Mouse (Mus musculus) limb, embryonic 11.5 days (tissue): ENCODE measurements around the gene Pdx1. TPM values are rescaled to one million over a fixed set of nuclear protein-coding genes. Genes with fewer than 3 reads are reported as not detected.

Experiments used
- ATAC-seq: fragments of 200-750 bp; cut with Nextera tagmentation; 2 replicates; pipeline ENCODE4 v1.8.0; 2017; ENCODE audit warnings: low read depth; ENCODE audit not compliant: insufficient number of reproducible peaks, low FRiP score, low TSS enrichment
- DNase-seq: peaks from one replicate; pipeline ENCODE4 v3.0.0-alpha.2; 2015; ENCODE audit warnings: low spot score
- H3K27ac ChIP-seq: fragments of 300-500 bp; sonication (generic); replicated peaks from 2 replicates; pipeline ENCODE4 v1.5.1; 2014; ENCODE audit warnings: low read depth, mild to moderate bottlenecking, low read length
- H3K27me3 ChIP-seq: fragments of 300-500 bp; sonication (generic); 2 replicates; pipeline ENCODE4 v1.6.1; 2014; ENCODE audit warnings: mild to moderate bottlenecking, low read length, mixed read lengths; ENCODE audit not compliant: control insufficient read depth, insufficient read depth
- H3K36me3 ChIP-seq: fragments of 300-500 bp; sonication (generic); 2 replicates; pipeline ENCODE4 v1.6.1; 2014; ENCODE audit warnings: mild to moderate bottlenecking, low read length, moderate library complexity, mixed read lengths; ENCODE audit not compliant: control insufficient read depth, insufficient read depth
- H3K4me1 ChIP-seq: fragments of 300-500 bp; sonication (generic); 2 replicates; pipeline ENCODE4 v1.6.1; 2014; ENCODE audit warnings: low read length, mixed read lengths; ENCODE audit not compliant: control insufficient read depth, insufficient read depth
- H3K4me2 ChIP-seq: fragments of 300-500 bp; sonication (generic); 2 replicates; pipeline ENCODE4 v1.6.1; 2014; ENCODE audit warnings: low read depth, mild to moderate bottlenecking, moderate library complexity; ENCODE audit not compliant: severe bottlenecking
- H3K4me3 ChIP-seq: fragments of 300-500 bp; sonication (generic); 2 replicates; pipeline ENCODE4 v1.5.1; 2014; ENCODE audit warnings: low read depth, low read length
- H3K9ac ChIP-seq: fragments of 300-500 bp; sonication (generic); 2 replicates; pipeline ENCODE4 v1.6.1; 2014; ENCODE audit warnings: mild to moderate bottlenecking, low read length
- H3K9me3 ChIP-seq: fragments of 300-500 bp; sonication (generic); 2 replicates; pipeline ENCODE4 v1.6.1; 2016; ENCODE audit warnings: low read length; ENCODE audit not compliant: control insufficient read depth
- WGBS: fragments of 180-500 bp; shearing (Covaris S2); extraction: QIAGEN DNeasy Blood & Tissue Kit; methylation state at CpG from one replicate; pipeline ENCODE4 v1.1.7; 2014; 5-methylcytosine and 5-hydroxymethylcytosine counted together
- polyA plus RNA-seq: library from polyadenylated mRNA; unstranded; fragments of >200 nt; fragmentation: Nextera tagmentation; extraction: Ambion mirVana; gene quantifications from 2 replicates; pipeline ENCODE4 v1.2.1, GENCODE M21; 2014

The Pdx1 gene
- not detected in 2 replicates for polyA plus RNA-seq

DNA sequence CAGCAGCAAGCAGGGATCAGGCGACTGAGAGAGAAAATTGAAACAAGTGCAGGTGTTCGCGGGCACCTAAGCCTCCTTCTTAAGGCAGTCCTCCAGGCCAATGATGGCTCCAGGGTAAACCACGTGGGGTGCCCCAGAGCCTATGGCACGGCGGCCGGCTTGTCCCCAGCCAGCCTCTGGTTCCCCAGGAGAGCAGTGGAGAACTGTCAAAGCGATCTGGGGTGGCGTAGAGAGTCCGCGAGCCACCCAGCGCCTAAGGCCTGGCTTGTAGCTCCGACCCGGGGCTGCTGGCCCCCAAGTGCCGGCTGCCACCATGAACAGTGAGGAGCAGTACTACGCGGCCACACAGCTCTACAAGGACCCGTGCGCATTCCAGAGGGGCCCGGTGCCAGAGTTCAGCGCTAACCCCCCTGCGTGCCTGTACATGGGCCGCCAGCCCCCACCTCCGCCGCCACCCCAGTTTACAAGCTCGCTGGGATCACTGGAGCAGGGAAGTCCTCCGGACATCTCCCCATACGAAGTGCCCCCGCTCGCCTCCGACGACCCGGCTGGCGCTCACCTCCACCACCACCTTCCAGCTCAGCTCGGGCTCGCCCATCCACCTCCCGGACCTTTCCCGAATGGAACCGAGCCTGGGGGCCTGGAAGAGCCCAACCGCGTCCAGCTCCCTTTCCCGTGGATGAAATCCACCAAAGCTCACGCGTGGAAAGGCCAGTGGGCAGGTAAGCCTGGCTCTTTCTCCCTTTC is at the start of gene Pdx1:
TSS of gene Pdx1 (plus strand) at position 34 of the 747 bp plus-strand sequence.
- H3K9ac ChIP-seq, result no peak within 1 kb of the TSS
- no peaks in the 10 kb centered on the region for H3K9me3 ChIP-seq
- peaks cover 2% of the 10 kb centered on the region; the same call in 1 of the 2 replicates for H3K4me1 ChIP-seq
- ATAC-seq, result peak; percentile 63; the same call in 1 of the 2 replicates
- under 1% methylated on average over 44 of the region's 44 CpGs for WGBS
- H3K4me3 ChIP-seq, result no peak within 1 kb of the TSS
- H3K36me3 ChIP-seq, result no peaks in the 10 kb centered on the region
- H3K27me3 ChIP-seq, result peaks cover 87% of the 10 kb centered on the region
- no peak within 1 kb of the TSS for H3K27ac ChIP-seq
- peak; percentile 64 for DNase-seq
- no peak within 1 kb of the TSS; the same call in 1 of the 2 replicates for H3K4me2 ChIP-seq

DNA sequence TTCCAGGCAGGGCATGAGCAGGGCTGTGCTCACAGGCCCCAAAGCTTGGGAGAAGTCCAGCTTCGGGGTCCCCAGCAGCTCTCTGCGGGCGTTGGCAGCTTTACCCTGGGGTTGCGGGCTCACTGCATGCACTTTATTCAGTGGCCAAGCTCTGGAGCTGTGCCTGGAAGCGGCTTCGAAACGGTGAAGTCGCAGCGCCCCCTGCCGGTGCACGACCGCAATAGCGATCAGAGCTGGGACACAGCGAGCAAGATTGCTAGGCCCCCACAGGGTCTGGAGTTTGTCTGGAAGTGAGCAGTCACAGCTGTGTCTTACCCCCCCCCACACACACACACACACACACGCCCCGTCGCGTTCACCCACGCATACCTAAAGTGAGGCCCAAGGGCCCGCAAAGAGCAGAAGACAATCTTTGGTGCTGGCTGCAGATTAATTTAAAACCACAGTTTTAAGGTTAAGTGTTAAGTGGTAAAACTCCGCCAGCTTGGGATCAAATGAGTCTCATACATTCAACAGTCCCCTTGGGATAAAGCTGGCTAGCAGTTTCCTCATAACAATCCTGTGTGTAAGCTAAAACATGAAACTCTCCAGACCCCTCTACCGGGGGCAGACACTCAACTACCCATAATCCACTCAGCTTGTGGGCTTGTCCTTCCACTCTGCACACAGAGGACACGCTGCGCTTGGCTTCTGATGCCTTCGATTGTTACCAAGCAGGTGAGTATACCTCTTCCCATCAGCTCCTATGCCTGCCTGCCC is 42.2 kb upstream of the Pdx1 start:
- Histone ChIP-seq H3K4me1 (no peaks in the 10 kb centered on the region), H3K4me2 (no peak overlapping the region), H3K9ac (no peak overlapping the region), H3K4me3 (no peak overlapping the region), H3K9me3 (no peaks in the 10 kb centered on the region), H3K27ac (no peak overlapping the region), H3K36me3 (no peaks in the 10 kb centered on the region), H3K27me3 (peaks cover 47% of the 10 kb centered on the region)
- peak; percentile 94 for DNase-seq
- peak; percentile 73 for ATAC-seq
- WGBS, result 16% methylated on average over 25 of the region's 25 CpGs

DNA sequence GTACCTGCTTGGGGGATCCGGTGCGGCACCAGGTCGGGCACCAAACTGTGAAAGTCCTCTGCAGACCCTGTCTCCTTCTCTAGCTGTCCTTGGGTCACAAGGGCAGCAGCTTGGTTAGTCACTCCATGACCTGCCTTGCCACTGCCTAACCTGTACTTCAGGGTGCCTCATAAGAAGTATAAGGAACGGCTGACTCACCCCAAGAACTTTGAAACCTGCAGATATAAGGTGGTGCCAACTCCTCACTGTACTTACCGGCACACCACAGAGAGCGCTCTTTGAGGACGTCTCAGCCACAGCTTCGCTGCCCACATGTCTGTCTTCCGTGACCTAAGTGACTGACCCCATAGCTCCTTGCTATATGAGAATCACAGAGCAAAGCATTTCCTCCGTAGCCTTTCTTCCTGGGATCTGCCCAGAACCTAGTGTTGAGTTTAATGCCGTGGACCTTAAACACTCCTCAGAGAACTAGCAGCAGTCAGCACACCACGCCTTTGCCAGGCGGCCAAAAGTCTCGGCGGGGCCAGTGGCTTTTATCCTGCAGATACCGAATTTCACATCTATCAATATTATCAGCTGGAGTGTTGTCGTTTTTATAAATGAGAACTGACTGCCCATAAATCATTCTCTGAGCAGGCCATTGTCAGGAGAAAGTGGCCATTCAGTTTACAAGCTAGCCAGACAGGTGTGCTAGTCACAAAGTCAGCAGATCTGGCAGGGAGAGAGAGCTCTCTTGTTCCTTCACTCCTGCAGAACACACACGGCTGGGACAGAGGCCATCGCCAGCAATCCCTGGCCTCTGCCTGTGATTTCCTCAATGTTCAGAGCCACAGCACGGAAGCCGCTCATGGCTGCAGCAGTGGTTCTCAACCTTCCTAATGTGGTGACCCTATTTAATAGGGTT is 34.1 kb upstream of the Pdx1 start:
- no peak overlapping the region for H3K27ac ChIP-seq
- 53% methylated on average over 21 of the region's 21 CpGs for WGBS
- H3K9ac ChIP-seq, result no peak overlapping the region
- H3K4me1 ChIP-seq, result no peaks in the 10 kb centered on the region
- no peak for DNase-seq
- no peaks in the 10 kb centered on the region for H3K9me3 ChIP-seq
- no peak for ATAC-seq
- H3K36me3 ChIP-seq, result no peaks in the 10 kb centered on the region
- no peaks in the 10 kb centered on the region for H3K27me3 ChIP-seq
- H3K4me2 ChIP-seq, result no peak overlapping the region
- H3K4me3 ChIP-seq, result no peak overlapping the region

DNA sequence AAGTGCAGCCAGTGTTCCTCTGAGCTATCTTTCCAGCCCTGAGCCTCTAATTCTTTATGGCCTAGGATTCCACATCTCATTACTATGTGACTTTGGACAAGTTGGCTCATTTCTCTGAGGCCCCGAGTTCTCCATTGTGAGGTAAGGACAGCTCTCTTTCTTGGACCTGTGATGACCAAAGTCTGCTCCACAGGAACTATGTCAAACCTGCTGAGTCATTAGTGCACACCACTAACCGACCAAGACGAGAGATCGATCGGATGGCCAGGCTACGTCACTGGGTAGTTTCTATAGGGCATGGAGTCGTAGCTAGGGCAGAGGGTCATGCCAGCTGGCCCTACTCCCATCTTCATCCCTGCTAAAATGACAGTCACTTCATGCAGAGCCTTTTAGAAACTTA is 25.9 kb upstream of the Pdx1 start:
- H3K9me3 ChIP-seq, result no peaks in the 10 kb centered on the region
- no peak for ATAC-seq
- H3K27me3 ChIP-seq, result no peaks in the 10 kb centered on the region
- no peaks in the 10 kb centered on the region for H3K36me3 ChIP-seq
- H3K4me3 ChIP-seq, result no peak overlapping the region
- no peak overlapping the region for H3K4me2 ChIP-seq
- DNase-seq, result no peak
- no peaks in the 10 kb centered on the region for H3K4me1 ChIP-seq
- H3K27ac ChIP-seq, result no peak overlapping the region
- 81% methylated on average over 7 of the region's 7 CpGs for WGBS
- H3K9ac ChIP-seq, result no peak overlapping the region

DNA sequence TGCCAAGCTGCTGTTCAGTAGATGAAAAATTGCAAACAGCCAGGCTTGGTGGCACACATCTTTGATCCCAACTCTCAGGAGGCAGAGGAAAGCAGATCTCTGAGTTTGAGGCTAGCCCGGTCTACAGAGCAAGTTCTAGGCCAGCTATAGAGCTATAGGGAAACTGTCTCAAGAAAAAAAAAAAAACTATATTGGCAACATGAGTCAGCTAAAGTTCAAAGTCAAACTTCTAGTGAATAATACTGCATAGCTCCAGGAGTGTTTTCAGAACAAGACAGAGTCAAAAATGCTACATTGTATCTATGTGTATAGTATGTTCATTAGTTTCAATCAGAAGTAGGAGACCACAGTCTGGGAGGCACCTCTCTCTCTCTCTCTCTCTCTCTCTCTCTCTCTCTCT is 9.6 kb upstream of the Pdx1 start:
- no peaks in the 10 kb centered on the region for H3K9me3 ChIP-seq
- ATAC-seq, result no peak
- H3K27me3 ChIP-seq, result peaks cover 5% of the 10 kb centered on the region; the same call in 1 of the 2 replicates
- H3K4me2 ChIP-seq, result no peak overlapping the region
- no peak overlapping the region for H3K4me3 ChIP-seq
- WGBS, result 93% methylated on average over 1 of the region's 1 CpGs
- H3K4me1 ChIP-seq, result no peaks in the 10 kb centered on the region
- no peak overlapping the region for H3K9ac ChIP-seq
- no peak overlapping the region for H3K27ac ChIP-seq
- no peaks in the 10 kb centered on the region for H3K36me3 ChIP-seq
- DNase-seq, result no peak

DNA sequence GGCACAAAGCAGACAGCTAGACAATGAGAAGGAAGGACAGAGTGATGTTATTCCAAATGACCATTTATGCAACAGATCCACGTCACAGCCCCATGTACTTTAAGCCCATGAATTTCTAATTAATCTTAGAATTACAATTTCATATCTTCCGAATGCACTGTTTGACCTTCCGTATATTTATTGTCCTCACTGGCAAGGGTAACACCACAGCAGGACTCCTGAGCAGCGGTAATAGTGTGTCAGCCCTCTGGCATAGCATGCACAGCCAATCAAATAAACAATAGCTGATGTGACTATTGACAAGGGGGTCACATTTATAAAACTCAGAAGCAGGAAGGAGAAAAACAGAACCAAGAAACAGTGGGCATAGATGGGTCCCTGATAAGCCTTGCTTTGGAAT is 9.0 kb upstream of the Pdx1 start:
- Histone ChIP-seq H3K27me3 (peaks cover 6% of the 10 kb centered on the region; the same call in 1 of the 2 replicates), H3K27ac (no peak overlapping the region), H3K4me3 (no peak overlapping the region), H3K36me3 (no peaks in the 10 kb centered on the region), H3K4me2 (no peak overlapping the region), H3K4me1 (no peaks in the 10 kb centered on the region), H3K9ac (no peak overlapping the region), H3K9me3 (no peaks in the 10 kb centered on the region)
- DNase-seq (no peak), ATAC-seq (no peak)
- WGBS, result 80% methylated on average over 4 of the region's 4 CpGs

DNA sequence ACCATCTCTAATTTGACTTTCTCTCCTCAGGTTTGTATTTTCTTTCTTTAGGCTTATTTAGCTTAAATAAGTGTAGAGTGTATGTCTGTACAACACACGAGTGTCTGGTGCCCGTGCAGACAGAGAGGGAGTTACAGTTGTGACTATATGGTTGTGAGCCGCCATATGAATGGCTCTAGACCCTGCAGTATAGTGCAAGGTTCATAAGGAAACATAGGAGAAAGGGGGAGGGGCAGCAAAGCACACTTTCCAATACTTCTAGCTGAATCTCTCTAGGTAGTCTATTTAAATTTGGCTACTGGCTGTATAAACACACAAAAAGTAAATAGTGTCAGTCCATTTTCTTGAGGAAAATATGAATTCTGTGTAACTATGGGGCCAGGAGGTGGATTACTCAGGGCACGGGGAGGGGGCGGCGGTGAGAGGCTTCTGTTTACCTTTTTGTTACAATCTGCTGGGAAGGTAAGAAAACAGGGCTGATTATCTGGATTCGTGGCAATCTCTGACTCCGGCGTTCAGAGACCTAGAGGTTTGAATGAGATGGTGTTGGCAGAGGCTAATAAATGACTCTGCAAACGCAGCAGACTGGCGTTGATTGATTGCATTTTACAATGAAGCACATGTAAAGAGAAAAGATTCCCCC is 7.7 kb upstream of the Pdx1 start:
- Histone ChIP-seq H3K27me3 (peaks cover 17% of the 10 kb centered on the region), H3K27ac (no peak overlapping the region), H3K4me1 (no peaks in the 10 kb centered on the region), H3K4me3 (no peak overlapping the region), H3K9ac (no peak overlapping the region), H3K36me3 (no peaks in the 10 kb centered on the region), H3K9me3 (no peaks in the 10 kb centered on the region), H3K4me2 (no peak overlapping the region)
- ATAC-seq (no peak), DNase-seq (no peak)
- WGBS, result 41% methylated on average over 11 of the region's 11 CpGs

DNA sequence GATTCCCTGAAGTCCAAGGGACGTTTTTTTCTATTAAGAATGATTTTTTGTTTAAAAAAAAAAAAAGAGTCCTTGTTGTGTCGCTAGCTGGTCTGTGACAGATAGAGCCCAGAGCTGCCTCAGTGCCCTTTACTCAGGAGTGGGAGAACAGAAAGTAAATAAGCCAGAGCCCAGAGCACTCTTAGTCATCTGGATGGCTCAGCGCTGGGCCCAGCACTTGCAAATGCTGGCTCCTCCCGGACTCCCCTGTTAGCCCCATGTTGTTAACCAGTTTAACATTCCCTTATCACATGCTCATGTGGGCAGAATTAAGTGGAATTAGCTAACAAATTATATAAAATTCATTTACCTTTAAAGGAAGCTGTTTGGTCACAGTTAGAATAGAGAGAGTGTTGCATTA is 5.8 kb upstream of the Pdx1 start:
- Histone ChIP-seq H3K27ac (no peak overlapping the region), H3K4me1 (no peaks in the 10 kb centered on the region), H3K36me3 (no peaks in the 10 kb centered on the region), H3K9ac (no peak overlapping the region), H3K27me3 (peaks cover 36% of the 10 kb centered on the region), H3K9me3 (no peaks in the 10 kb centered on the region), H3K4me3 (no peak overlapping the region), H3K4me2 (no peak overlapping the region)
- ATAC-seq, result no peak
- DNase-seq, result no peak
- whole genome bisulfite sequencing, result 17% methylated on average over 4 of the region's 4 CpGs
